Mouse (Mus musculus) ES-E14 (cell line): ENCODE measurements around the gene Tcf23.

ENCODE experiments used
- CHD2 ChIP-seq: IDR thresholded peaks from 2 replicates; pipeline ENCODE4 v1.6.1; 2014; ENCODE audit warnings: mild to moderate bottlenecking, low read depth, low read length, inconsistent platforms
- HCFC1 ChIP-seq: IDR thresholded peaks from 2 replicates; pipeline ENCODE4 v1.6.1; 2012; ENCODE audit warnings: low read length, inconsistent platforms, borderline replicate concordance; ENCODE audit not compliant: insufficient read depth
- MAFK ChIP-seq: IDR thresholded peaks from 2 replicates; pipeline ENCODE4 v1.6.1; 2014; ENCODE audit warnings: mild to moderate bottlenecking, low read depth, low read length, inconsistent platforms; ENCODE audit not compliant: insufficient read depth
- ZC3H11A ChIP-seq: IDR thresholded peaks from 2 replicates; pipeline ENCODE4 v1.6.1; 2012; ENCODE audit warnings: low read depth, mild to moderate bottlenecking, inconsistent platforms, low read length, borderline replicate concordance
- ZNF384 ChIP-seq: IDR thresholded peaks from 2 replicates; pipeline ENCODE4 v1.6.1; 2012; ENCODE audit warnings: low read depth, low read length, inconsistent platforms

GRCm38 (mm10) chr5:30969440-30969839 lies 978 bp downstream of the Tcf23 start:
- TF ChIP-seq CHD2 (no peak), MAFK (no peak), ZC3H11A (no peak), ZNF384 (no peak), HCFC1 (no peak)
